Mouse (Mus musculus) frontal cortex, adult (tissue): ENCODE data around the gene Klk5.

Experiments used
- ATAC-seq: cut with Nextera tagmentation; 2 replicates; pipeline ENCODE4 v1.9.2; 2017; ENCODE audit warnings: mild to moderate bottlenecking, moderate library complexity, mixed read lengths; ENCODE audit not compliant: low TSS enrichment

Klk5 gene

GRCm38 (mm10) chr7:43841701-43842100 is at the start of gene Klk5:
Klk5 (plus strand) TSS chr7:43841971.
- ATAC-seq, result no peak

DNA sequence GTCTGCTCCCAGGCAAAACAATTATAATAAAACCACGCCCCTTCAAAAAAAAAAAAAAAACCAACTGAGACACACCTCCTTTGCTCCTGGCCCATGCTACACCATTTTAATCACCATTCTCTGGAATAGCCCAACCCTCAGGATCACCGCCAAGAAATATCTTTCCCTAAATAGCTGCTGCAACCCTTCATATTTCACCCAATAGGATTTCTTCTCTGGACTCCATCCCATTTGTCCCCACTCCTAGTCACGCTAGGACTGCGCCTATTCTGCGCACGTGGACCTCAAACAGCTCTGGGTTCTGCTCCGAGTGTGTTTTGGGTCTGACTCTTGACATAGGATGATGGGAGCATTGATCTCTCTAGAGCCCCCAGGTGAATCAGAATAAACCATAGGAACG is 45.4 kb upstream of the Klk5 start:
- no peak for ATAC-seq

GRCm38 (mm10) chr7:43797333-43797769 is 44.4 kb upstream of the Klk5 start, which contains the start of gene Klk8:
Klk8 (plus strand) TSS chr7:43797577.
- peak; percentile 34; the same call in 1 of the 2 replicates for ATAC-seq

- no peak for ATAC-seq
Measured at GRCm38 (mm10) chr7:43797844-43798462, 43.8 kb upstream of the Klk5 start.

DNA sequence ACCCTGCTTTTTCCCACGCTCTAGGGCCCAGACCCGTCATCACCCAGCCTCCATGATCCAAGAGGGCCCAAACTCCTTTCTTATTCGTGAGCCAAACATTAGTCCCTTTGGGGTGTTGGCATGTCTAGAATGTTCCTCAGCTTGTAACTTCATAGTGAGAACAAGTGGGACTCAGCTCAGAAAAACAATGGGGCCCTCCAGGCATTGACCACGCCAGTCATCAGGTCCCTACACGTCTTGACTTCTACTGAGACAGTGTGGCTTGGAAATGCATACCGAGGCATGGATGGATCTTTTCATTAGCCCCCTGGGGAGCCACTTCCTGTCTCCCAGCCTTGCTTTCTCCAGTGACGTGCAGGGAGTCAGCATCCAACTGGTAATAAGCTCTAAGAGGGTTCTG is 41.9 kb upstream of the Klk5 start:
- ATAC-seq, result no peak

GRCm38 (mm10) chr7:43810994-43811393 is 30.8 kb upstream of the Klk5 start, which contains the start of gene Klk7:
Klk7 (plus strand) TSS chr7:43811294.
- ATAC-seq, result no peak

- no peak for ATAC-seq
Measured at GRCm38 (mm10) chr7:43815211-43815610, 26.6 kb upstream of the Klk5 start.

DNA sequence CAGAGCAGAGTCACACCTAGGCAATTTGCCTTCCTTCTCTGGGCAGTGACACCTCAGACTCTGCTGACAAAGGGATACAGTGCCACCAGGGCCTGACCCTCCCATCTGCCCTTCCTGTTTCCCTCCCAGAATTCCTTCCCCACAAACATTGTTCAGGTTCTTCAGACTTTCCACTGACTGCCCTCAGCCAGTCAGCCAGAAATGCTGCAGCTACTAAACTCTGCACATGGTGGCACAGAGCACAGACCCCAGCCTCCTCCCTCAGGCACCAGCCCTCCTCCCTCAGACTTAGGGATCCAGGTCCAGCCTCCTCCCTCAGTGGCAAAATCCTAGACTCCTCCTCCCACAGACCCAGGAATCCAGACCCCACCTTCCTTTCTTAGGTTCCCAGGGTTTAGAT is 25.0 kb upstream of the Klk5 start:
- no peak for ATAC-seq

DNA sequence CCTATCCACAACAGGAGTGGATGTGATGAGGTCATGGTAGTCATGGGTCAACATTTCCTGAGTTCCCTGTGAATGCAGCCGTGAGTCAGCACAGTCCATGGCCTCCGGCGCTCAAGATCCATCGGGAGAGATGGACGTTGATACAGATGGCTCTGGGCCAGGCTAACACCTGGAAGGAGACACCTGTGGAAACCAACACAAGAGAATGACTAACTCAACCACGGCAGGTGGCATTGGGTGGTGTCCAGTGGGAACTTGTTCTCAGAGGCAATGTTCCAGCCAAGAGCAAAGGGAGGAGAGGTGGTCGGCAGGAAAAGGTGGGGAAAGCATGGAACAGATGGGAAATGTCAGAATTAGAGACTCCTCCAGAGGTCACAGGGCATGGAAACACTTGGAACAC is 20.2 kb upstream of the Klk5 start:
- no peak for ATAC-seq

- ATAC-seq, result no peak
Measured at GRCm38 (mm10) chr7:43824199-43824598, 17.6 kb upstream of the Klk5 start, which contains the start of gene Klk6. Klk6 (plus strand) TSS chr7:43824499.

DNA sequence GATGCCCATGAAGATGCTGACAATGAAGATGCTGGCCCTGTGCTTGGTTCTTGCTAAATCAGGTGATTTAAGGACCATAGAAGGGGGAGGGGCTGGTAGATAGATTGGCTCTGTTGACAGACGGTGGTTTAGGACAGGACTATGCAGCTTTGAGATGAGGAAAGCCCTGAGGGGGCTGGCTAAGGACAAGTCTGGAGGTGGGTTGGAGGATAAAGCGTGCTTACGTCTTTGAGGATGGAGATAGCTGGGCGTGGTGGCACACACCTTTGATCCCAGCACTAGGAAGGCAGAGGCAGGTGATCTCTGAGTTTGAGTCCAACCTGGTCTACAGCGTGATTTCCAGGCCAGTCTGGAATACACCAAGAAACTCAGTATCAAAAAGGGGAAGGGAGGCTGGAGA is 15.7 kb upstream of the Klk5 start:
- no peak for ATAC-seq

DNA sequence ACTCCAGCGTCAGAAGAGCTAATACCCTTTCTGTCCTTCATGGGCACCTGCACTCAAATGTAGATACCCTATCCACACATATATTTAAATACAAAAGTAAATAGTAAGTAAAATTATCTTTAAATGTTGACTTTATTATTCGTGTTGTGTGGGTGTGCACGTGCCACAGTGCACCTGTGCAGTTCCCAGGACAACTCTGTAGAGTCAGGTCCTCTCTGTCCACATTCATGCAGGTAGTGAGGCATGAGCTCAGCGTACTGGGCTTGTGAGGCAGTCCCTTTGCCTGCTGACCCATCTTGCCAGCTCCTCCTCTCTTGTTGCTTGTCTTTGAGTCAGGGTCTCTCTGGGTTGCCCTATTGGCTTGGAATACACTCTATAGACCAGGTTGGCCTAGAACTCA is 14.1 kb upstream of the Klk5 start:
- ATAC-seq, result no peak

GRCm38 (mm10) chr7:43829006-43829405 is 12.8 kb upstream of the Klk5 start:
- ATAC-seq, result no peak

DNA sequence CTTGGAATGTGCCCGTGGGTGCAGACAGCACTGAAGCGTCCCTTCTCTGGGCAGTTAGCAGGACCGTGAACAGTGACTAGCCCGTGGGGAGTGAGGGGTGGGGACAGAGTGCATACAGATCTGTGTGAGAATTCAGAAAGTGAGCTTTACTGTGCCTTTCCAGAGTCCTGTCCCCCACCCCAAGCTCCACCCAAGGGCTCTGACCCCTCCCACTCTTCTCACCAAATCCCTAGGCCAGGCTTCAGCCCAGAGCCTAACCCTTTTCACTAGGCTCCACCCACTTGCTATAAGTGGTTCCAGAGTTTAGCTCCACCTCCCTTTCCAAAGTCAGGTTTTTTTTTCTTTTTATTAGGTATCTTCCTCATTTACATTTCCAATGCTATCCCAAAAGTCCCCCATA is 2.0 kb downstream of the Klk5 start:
- ATAC-seq, result no peak

DNA sequence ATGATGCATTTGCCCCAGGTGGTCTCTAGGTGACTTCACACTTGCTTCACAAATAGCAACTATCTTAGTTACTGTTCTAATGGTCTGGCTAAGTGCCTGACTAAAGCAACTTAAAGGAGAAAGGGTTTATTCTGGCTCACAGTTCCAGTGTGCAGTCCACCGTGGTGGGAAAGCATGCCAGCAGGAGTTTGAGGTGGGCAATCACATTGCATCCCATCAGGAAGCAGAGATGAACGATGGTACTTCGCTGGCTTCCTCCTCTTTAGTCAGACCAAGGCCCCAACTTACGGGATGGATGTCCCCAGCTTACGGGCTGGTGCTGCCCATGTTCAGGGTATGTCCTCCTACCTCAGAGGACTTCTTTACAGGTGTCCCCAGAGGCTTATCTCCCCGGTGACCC is 9.8 kb downstream of the Klk5 start:
- no peak for ATAC-seq

- no peak for ATAC-seq
Measured at GRCm38 (mm10) chr7:43854642-43855380, 13.0 kb downstream of the Klk5 start.

DNA sequence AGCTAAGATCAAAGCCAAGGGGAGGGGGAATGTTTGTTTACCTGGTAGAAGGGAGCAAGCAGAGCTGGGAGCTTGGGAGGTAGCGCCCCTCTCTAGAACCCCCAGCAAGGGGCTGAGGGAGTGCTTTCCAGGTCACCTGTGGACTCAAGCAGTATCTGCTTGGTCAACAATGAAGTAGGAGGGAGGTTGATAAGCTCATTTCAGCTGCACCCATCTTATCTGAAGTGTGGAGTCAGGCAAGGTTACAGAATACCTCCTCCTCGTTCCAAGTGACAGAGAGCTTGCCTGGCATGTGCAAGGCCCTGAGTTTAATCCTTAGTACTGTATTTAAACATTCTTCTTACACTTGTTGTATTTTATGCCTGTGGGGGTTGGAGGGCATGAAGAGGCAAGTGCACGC is 13.9 kb downstream of the Klk5 start:
- no peak for ATAC-seq

DNA sequence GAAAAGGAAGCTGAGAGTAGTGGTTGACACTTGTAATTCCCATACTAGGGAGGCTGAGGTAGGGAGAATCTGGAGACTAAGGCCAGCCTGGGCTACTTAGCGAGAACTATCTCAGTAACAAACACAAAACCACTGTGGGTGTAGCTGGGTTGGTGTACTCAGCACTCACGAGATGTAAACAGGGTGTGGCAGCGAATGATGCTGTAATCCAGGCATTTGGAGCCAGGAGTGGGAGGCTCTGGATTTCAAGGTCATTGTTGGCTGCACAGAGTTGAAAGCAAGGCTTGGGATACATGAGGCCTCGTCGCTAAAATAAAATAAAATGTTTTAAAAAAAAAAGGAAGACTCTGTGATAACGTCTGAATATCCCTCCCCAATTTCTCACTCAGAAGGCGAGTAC is 14.5 kb downstream of the Klk5 start:
- ATAC-seq, result no peak

DNA sequence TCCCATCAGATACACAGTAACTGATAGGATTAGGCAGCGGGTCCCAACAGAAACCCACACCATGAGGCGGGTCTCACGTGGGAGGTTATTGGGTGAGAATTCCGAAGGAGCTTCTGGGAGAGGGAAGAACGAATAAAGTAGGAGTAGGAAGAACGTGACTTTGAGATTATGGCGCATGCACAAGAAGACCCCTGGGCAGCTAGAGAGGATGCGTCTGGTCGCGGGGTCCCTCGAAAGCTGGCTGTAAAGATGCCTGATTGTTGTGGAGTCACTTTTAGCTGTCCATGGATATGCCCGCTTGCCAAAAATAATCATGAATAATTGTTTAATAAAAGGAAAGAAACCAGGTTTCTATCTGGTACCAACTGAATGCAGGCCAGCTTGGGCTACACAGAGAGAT is 15.7 kb downstream of the Klk5 start:
- no peak for ATAC-seq

DNA sequence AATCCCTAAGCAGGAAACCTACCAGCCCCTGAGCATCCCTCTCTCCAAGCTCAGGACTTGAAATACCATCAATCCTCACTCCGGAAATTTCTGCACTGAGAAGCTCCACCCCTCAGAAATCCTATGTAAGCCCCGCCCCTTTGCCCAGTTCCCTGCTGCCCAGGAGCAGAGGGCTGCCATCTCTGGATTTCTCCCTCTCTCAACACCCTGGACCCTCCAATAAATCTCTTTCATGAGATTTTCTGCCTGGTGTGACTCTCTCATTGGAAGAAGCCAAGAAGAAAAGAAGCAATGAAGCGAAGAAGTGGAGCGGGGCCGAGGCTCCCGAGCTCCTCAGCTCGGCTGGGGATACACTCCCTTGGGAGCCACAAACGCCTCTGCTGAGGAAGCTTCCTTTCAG is 18.6 kb downstream of the Klk5 start:
- ATAC-seq, result no peak

DNA sequence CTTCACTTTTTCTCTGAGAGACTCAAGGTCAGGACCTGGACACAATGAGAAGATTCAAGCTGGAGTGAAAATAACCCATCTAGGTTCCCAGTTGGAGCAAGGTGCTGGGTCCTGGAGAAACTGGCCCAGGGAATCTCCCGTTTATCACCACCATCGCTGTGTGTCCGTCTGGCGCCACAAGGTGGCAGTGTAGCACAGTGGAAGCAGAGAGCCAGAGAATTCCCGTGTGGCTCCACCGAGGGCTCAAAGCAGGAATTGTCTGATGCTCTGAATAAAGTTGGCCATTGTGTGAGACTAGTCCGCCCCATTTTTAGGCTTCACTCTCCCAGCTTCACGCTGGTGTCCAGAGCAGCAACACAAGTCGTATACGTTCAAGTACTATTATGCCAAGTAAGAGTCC is 31.5 kb downstream of the Klk5 start:
- peak; percentile 85 for ATAC-seq

- ATAC-seq, result no peak
Measured at GRCm38 (mm10) chr7:43873674-43874073, 31.9 kb downstream of the Klk5 start.

GRCm38 (mm10) chr7:43874868-43875375 is 33.2 kb downstream of the Klk5 start:
- ATAC-seq, result no peak
